Mouse (Mus musculus) liver, postnatal 0 days (tissue): Measurements from ENCODE around the gene Exoc2. TPM values are rescaled to one million over a fixed set of nuclear protein-coding genes. Genes with fewer than 3 reads are reported as not detected.

Experiments used
- ATAC-seq: fragments of 200-750 bp; cut with Nextera tagmentation; 2 replicates; pipeline ENCODE4 v1.8.0; 2017; ENCODE audit warnings: mild to moderate bottlenecking, moderate library complexity
- DNase-seq: peaks from one replicate; pipeline ENCODE4 v3.0.0-alpha.2; 2016
- H3K27ac ChIP-seq: fragments of 300-500 bp; sonication (generic); 2 replicates; pipeline ENCODE4 v1.5.1; 2014; ENCODE audit warnings: antibody characterized with exemption, moderate library complexity, mild to moderate bottlenecking, low read depth
- H3K27me3 ChIP-seq: fragments of 300-500 bp; sonication (generic); 2 replicates; pipeline ENCODE4 v1.6.1; 2014; ENCODE audit warnings: low read length, control low read depth, mixed read lengths; ENCODE audit not compliant: insufficient read depth
- H3K36me3 ChIP-seq: fragments of 300-500 bp; sonication (generic); replicated peaks from 2 replicates; pipeline ENCODE4 v1.6.1; 2014; ENCODE audit warnings: mild to moderate bottlenecking, control low read depth, low read length, moderate library complexity, mixed read lengths; ENCODE audit not compliant: insufficient read depth
- H3K4me1 ChIP-seq: fragments of 300-500 bp; sonication (generic); 2 replicates; pipeline ENCODE4 v1.6.1; 2014; ENCODE audit warnings: antibody characterized with exemption, mild to moderate bottlenecking, control low read depth; ENCODE audit not compliant: insufficient read depth
- H3K4me2 ChIP-seq: fragments of 300-500 bp; sonication (generic); 2 replicates; pipeline ENCODE4 v1.6.1; 2014; ENCODE audit warnings: low read depth, mild to moderate bottlenecking, low read length, moderate library complexity, mixed read lengths
- H3K4me3 ChIP-seq: fragments of 300-500 bp; sonication (generic); 2 replicates; pipeline ENCODE4 v1.5.1; 2014; ENCODE audit warnings: low read depth, low read length
- H3K9ac ChIP-seq: fragments of 300-500 bp; sonication (generic); replicated peaks from 2 replicates; pipeline ENCODE4 v1.6.1; 2014; ENCODE audit warnings: mild to moderate bottlenecking, moderate library complexity
- H3K9me3 ChIP-seq: fragments of 300-500 bp; sonication (generic); 2 replicates; pipeline ENCODE4 v1.6.1; 2016; ENCODE audit warnings: mild to moderate bottlenecking, control low read depth, low read length, mixed read lengths
- CTCF ChIP-seq: sonication (generic); IDR thresholded peaks from 2 replicates; pipeline ENCODE4 v1.5.1; 2016; ENCODE audit warnings: antibody characterized with exemption, low read depth
- EP300 ChIP-seq: IDR thresholded peaks from 2 replicates; pipeline ENCODE4 v1.6.1; 2016; ENCODE audit warnings: antibody characterized with exemption, low read depth, mild to moderate bottlenecking
- WGBS: fragments of 180-500 bp; shearing (Covaris S2); extraction: QIAGEN DNeasy Blood & Tissue Kit; methylation state at CpG from one replicate; pipeline ENCODE4 v1.1.7; 2014; ENCODE audit not compliant: insufficient replicate concordance; 5-methylcytosine and 5-hydroxymethylcytosine counted together
- polyA plus RNA-seq: library from polyadenylated mRNA; unstranded; fragments of >200 nt; fragmentation: Nextera tagmentation; extraction: Ambion mirVana; gene quantifications from 2 replicates; pipeline ENCODE4 v1.2.1, GENCODE M21; 2015

The Exoc2 gene
- polyA plus RNA-seq, 1 experiment from 2014 or later, result 8.1 TPM

GRCm38 (mm10) chr13:30777678-30778179 is 196.2 kb downstream of the Exoc2 start:
- H3K9me3 ChIP-seq, result no peaks in the 10 kb centered on the region
- ATAC-seq (no peak), DNase-seq (no peak)
- no peak overlapping the region for H3K4me2 ChIP-seq
- no peaks in the 10 kb centered on the region for H3K36me3 ChIP-seq
- no peaks in the 10 kb centered on the region for H3K27me3 ChIP-seq
- H3K9ac ChIP-seq, result no peak overlapping the region
- no peak overlapping the region for H3K27ac ChIP-seq
- H3K4me1 ChIP-seq, result no peaks in the 10 kb centered on the region
- WGBS, result 37% methylated on average over 11 of the region's 11 CpGs
- no peak for TF ChIP-seq CTCF
- TF ChIP-seq EP300, result no peak
- no peak overlapping the region for H3K4me3 ChIP-seq

- WGBS, result 20% methylated on average over 2 of the region's 2 CpGs
- no peaks in the 10 kb centered on the region for H3K27me3 ChIP-seq
- no peaks in the 10 kb centered on the region for H3K9me3 ChIP-seq
- H3K4me1 ChIP-seq, result no peaks in the 10 kb centered on the region
- DNase-seq (no peak), ATAC-seq (no peak)
- H3K4me2 ChIP-seq, result no peak overlapping the region
- no peaks in the 10 kb centered on the region for H3K36me3 ChIP-seq
- no peak overlapping the region for H3K27ac ChIP-seq
- H3K9ac ChIP-seq, result no peak overlapping the region
- H3K4me3 ChIP-seq, result no peak overlapping the region
- no peak for TF ChIP-seq EP300
- TF ChIP-seq CTCF, result no peak
Measured at GRCm38 (mm10) chr13:30776021-30776420, 197.9 kb downstream of the Exoc2 start.

GRCm38 (mm10) chr13:30767477-30768127 is 206.3 kb downstream of the Exoc2 start:
- Histone ChIP-seq H3K4me3 (no peak overlapping the region), H3K9me3 (no peaks in the 10 kb centered on the region), H3K9ac (no peak overlapping the region), H3K4me2 (no peak overlapping the region), H3K27ac (no peak overlapping the region), H3K4me1 (no peaks in the 10 kb centered on the region), H3K27me3 (no peaks in the 10 kb centered on the region), H3K36me3 (no peaks in the 10 kb centered on the region)
- DNase-seq (no peak), ATAC-seq (no peak)
- TF ChIP-seq EP300 (no peak), CTCF (no peak)
- 64% methylated on average over 6 of the region's 6 CpGs for WGBS

- no peak for ATAC-seq
- WGBS, result 40% methylated on average over 5 of the region's 5 CpGs
- Histone ChIP-seq H3K27me3 (no peaks in the 10 kb centered on the region), H3K36me3 (no peaks in the 10 kb centered on the region), H3K27ac (no peak overlapping the region), H3K9me3 (no peaks in the 10 kb centered on the region), H3K4me1 (no peaks in the 10 kb centered on the region), H3K4me2 (no peak overlapping the region), H3K4me3 (no peak overlapping the region), H3K9ac (no peak overlapping the region)
- DNase-seq, result no peak
- no peak for TF ChIP-seq CTCF
- no peak for TF ChIP-seq EP300
Measured at GRCm38 (mm10) chr13:30766636-30767476, 207.0 kb downstream of the Exoc2 start.

- no peak for DNase-seq
Measured at GRCm38 (mm10) chr13:30765906-30766305, 208.0 kb downstream of the Exoc2 start.

GRCm38 (mm10) chr13:30764014-30764740 is 209.7 kb downstream of the Exoc2 start:
- 68% methylated on average over 8 of the region's 8 CpGs for WGBS
- ATAC-seq (no peak), DNase-seq (no peak)
- H3K9me3 ChIP-seq, result no peaks in the 10 kb centered on the region
- TF ChIP-seq EP300, result no peak
- TF ChIP-seq CTCF, result no peak
- no peak overlapping the region for H3K4me3 ChIP-seq
- H3K27me3 ChIP-seq, result no peaks in the 10 kb centered on the region
- H3K4me1 ChIP-seq, result no peaks in the 10 kb centered on the region
- no peak overlapping the region for H3K4me2 ChIP-seq
- no peak overlapping the region for H3K27ac ChIP-seq
- no peak overlapping the region for H3K9ac ChIP-seq
- no peaks in the 10 kb centered on the region for H3K36me3 ChIP-seq

More at GRCm38 (mm10) chr13:30765906-30766305, 208.0 kb downstream of the Exoc2 start:
- Histone ChIP-seq H3K4me2 (no peak overlapping the region), H3K27me3 (no peaks in the 10 kb centered on the region), H3K27ac (no peak overlapping the region), H3K4me3 (no peak overlapping the region), H3K4me1 (no peaks in the 10 kb centered on the region), H3K9me3 (no peaks in the 10 kb centered on the region), H3K36me3 (no peaks in the 10 kb centered on the region), H3K9ac (no peak overlapping the region)
- no peak for TF ChIP-seq EP300
- no peak for ATAC-seq
- 51% methylated on average over 5 of the region's 5 CpGs for WGBS

Other genes starting within 250 kb of the Exoc2 start
- gene Irf4, start 224.9 kb downstream of the Exoc2 start, polyA plus RNA-seq, result 0.95 and 1.1 TPM in 2 replicates
- not detected in 2 replicates for gene Hus1b, start 26.3 kb downstream of the Exoc2 start, polyA plus RNA-seq
- 0.06 TPM in 1 of 2 replicates, not detected in the other for gene Gm5447, start 111 bp upstream of the Exoc2 start, polyA plus RNA-seq